Mouse (Mus musculus) intestine, embryonic 14.5 days (tissue): ENCODE measurements at regions not wholly inside any gene's neighbourhood (a gene's known extent, or its start where the extent isn't known, plus 50 kb on each side); places are given as distances from the start of the nearest gene placed in this dataset.

ENCODE experiments used
- ATAC-seq: fragments of 200-750 bp; cut with Nextera tagmentation; replicated peaks from 2 replicates; pipeline ENCODE4 v1.8.0; 2017; ENCODE audit warnings: low read depth, moderate number of reproducible peaks, moderate TSS enrichment, moderate library complexity; ENCODE audit not compliant: low FRiP score, low TSS enrichment
- DNase-seq: peaks from one replicate; pipeline ENCODE4 v3.0.0-alpha.2; 2018; ENCODE audit warnings: low spot score
- H3K27ac ChIP-seq: fragments of 300-500 bp; sonication (generic); 2 replicates; pipeline ENCODE4 v1.5.1; 2014; ENCODE audit warnings: low read depth, mild to moderate bottlenecking, control low read depth
- H3K27me3 ChIP-seq: fragments of 300-500 bp; sonication (generic); replicated peaks from 2 replicates; pipeline ENCODE4 v1.6.1; 2014; ENCODE audit warnings: low read length, control low read depth; ENCODE audit not compliant: control insufficient read depth, insufficient read depth
- H3K36me3 ChIP-seq: fragments of 300-500 bp; sonication (generic); 2 replicates; pipeline ENCODE4 v1.6.1; 2014; ENCODE audit warnings: low read length, control low read depth; ENCODE audit not compliant: control insufficient read depth, insufficient read depth
- H3K4me1 ChIP-seq: fragments of 300-500 bp; sonication (generic); replicated peaks from 2 replicates; pipeline ENCODE4 v1.6.1; 2014; ENCODE audit warnings: low read length, control low read depth, mixed read lengths; ENCODE audit not compliant: control insufficient read depth, insufficient read depth
- H3K4me2 ChIP-seq: fragments of 300-500 bp; sonication (generic); 2 replicates; pipeline ENCODE4 v1.6.1; 2014; ENCODE audit warnings: low read length
- H3K4me3 ChIP-seq: fragments of 300-500 bp; sonication (generic); 2 replicates; pipeline ENCODE4 v1.5.1; 2014; ENCODE audit warnings: low read depth, low read length, control low read depth, mixed read lengths
- H3K9ac ChIP-seq: fragments of 300-500 bp; sonication (generic); 2 replicates; pipeline ENCODE4 v1.6.1; 2014; ENCODE audit warnings: mild to moderate bottlenecking, low read length
- H3K9me3 ChIP-seq: fragments of 300-500 bp; sonication (generic); 2 replicates; pipeline ENCODE4 v1.6.1; 2016; ENCODE audit warnings: low read length, control low read depth; ENCODE audit not compliant: control insufficient read depth
- WGBS: fragments of 180-500 bp; shearing (Covaris S2); extraction: QIAGEN DNeasy Blood & Tissue Kit; methylation state at CpG from one replicate; pipeline ENCODE4 v1.1.7; 2014; 5-methylcytosine and 5-hydroxymethylcytosine counted together

DNA sequence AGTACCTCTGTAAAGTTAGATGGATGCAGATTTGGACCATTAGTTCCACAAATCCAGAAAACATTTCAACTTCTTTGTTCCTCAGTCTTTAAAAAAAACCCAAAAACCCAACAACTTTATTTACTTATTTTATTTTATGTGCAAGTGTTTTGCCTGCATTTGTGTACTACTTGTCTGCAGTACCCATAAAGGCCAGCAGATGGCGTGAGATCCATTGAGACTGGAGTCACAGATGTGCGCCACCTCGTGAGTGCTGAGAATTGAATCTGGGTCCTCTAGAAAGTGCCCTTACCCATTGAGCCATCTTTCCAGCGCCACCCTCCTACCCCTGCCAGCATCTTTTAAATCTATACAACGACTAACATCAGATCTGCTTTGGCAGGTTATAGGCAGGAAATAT is 53.0 kb downstream of the Gm12689 start:
- Histone ChIP-seq H3K9me3 (0 out of 2 replicates have a peak, but pooled peaks cover 4% of the 10 kb centered on the region), H3K36me3 (no peaks in the 10 kb centered on the region), H3K27ac (no peak overlapping the region), H3K4me1 (no peaks in the 10 kb centered on the region), H3K9ac (no peak overlapping the region), H3K4me2 (no peak overlapping the region), H3K4me3 (no peak overlapping the region), H3K27me3 (no peaks in the 10 kb centered on the region)
- DNase-seq (no peak), ATAC-seq (no peak)
- WGBS = 69% methylated on average over 5 of the region's 5 CpGs

- DNase-seq = no peak
- ATAC-seq = no peak
- H3K4me2 ChIP-seq = no peak overlapping the region
- H3K27me3 ChIP-seq = no peaks in the 10 kb centered on the region
- 0 out of 2 replicates have a peak, but pooled peaks cover 4% of the 10 kb centered on the region for H3K9me3 ChIP-seq
- no peaks in the 10 kb centered on the region for H3K4me1 ChIP-seq
- no peak overlapping the region for H3K27ac ChIP-seq
- no peak overlapping the region for H3K9ac ChIP-seq
- no peaks in the 10 kb centered on the region for H3K36me3 ChIP-seq
- 63% methylated on average over 8 of the region's 8 CpGs for WGBS
- H3K4me3 ChIP-seq = no peak overlapping the region
These were observed 57.5 kb downstream of the Gm12689 start for GRCm38 (mm10) chr4:99353122-99353774.

DNA sequence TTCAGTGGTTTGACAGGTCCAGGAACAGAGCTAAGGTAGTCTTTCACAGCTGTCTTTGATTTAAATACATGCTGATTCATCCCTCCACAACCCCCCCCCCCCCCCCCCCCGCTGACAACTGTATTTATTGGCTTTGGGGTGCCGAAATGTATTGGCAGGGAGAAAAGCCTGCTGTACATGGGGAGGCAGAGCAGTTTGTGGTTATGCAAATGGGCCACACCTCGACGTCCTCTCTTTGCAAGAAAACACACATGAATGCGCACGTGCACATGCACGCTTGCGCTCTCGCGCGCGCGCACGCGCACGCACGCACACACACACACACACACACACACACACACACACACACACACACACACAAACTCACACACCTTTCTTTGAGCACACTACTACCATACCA is 58.5 kb downstream of the Gm12689 start:
- Histone ChIP-seq H3K9ac (no peak overlapping the region), H3K27me3 (no peaks in the 10 kb centered on the region), H3K36me3 (no peaks in the 10 kb centered on the region), H3K27ac (no peak overlapping the region), H3K4me1 (no peaks in the 10 kb centered on the region), H3K9me3 (no peaks in the 10 kb centered on the region), H3K4me3 (no peak overlapping the region), H3K4me2 (peak overlapping the region; percentile 18; the same call in 1 of the 2 replicates)
- DNase-seq (no peak), ATAC-seq (no peak)
- 67% methylated on average over 15 of the region's 17 CpGs for WGBS

GRCm38 (mm10) chr4:99354835-99355234 is 59.1 kb downstream of the Gm12689 start:
- no peaks in the 10 kb centered on the region for H3K4me1 ChIP-seq
- H3K27me3 ChIP-seq = no peaks in the 10 kb centered on the region
- H3K36me3 ChIP-seq = no peaks in the 10 kb centered on the region
- H3K9ac ChIP-seq = no peak overlapping the region
- peak overlapping the region; percentile 18; the same call in 1 of the 2 replicates for H3K4me2 ChIP-seq
- no peak overlapping the region for H3K27ac ChIP-seq
- no peak for DNase-seq
- H3K9me3 ChIP-seq = 0 out of 2 replicates have a peak, but pooled peaks cover 2% of the 10 kb centered on the region
- ATAC-seq = no peak
- no peak overlapping the region for H3K4me3 ChIP-seq
- 57% methylated on average over 9 of the region's 9 CpGs for WGBS

- no peak for ATAC-seq
- Histone ChIP-seq H3K27me3 (no peaks in the 10 kb centered on the region), H3K27ac (no peak overlapping the region), H3K4me3 (no peak overlapping the region), H3K36me3 (no peaks in the 10 kb centered on the region), H3K4me2 (no peak overlapping the region), H3K9me3 (no peaks in the 10 kb centered on the region), H3K9ac (no peak overlapping the region), H3K4me1 (no peaks in the 10 kb centered on the region)
- 87% methylated on average over 9 of the region's 9 CpGs for WGBS
- no peak for DNase-seq
These were observed 72.3 kb downstream of the Gm12689 start for GRCm38 (mm10) chr4:99368036-99368435.

- no peaks in the 10 kb centered on the region for H3K27me3 ChIP-seq
- no peak overlapping the region for H3K4me3 ChIP-seq
- H3K4me2 ChIP-seq = no peak overlapping the region
- no peaks in the 10 kb centered on the region for H3K36me3 ChIP-seq
- WGBS = 77% methylated on average over 5 of the region's 5 CpGs
- ATAC-seq (no peak), DNase-seq (no peak)
- no peak overlapping the region for H3K27ac ChIP-seq
- no peaks in the 10 kb centered on the region for H3K9me3 ChIP-seq
- no peaks in the 10 kb centered on the region for H3K4me1 ChIP-seq
- no peak overlapping the region for H3K9ac ChIP-seq
These were observed 75.5 kb downstream of the Gm12689 start for GRCm38 (mm10) chr4:99371162-99371561.

DNA sequence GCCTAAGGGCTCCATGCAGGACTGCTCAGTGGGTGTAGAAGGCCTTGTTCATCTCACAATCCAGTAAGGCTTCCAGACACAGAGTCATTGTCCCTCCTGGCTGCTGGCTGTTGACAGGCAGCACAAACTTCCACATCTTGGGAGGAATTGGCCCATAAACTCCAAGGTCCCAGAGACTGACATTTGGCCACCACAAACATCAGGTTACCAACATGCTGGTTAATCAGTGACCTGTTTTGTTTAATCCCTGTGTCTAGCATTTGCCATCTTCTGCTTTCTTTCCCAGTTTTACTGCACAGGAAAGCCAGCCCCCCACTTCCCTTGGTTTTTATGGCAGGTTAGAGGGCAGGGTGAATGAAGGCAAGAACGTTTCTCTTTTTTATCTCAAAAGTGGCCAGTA is 80.5 kb downstream of the Gm12689 start:
- Histone ChIP-seq H3K9me3 (no peaks in the 10 kb centered on the region), H3K4me1 (no peaks in the 10 kb centered on the region), H3K36me3 (no peaks in the 10 kb centered on the region), H3K27ac (no peak overlapping the region), H3K4me3 (no peak overlapping the region), H3K9ac (no peak overlapping the region), H3K27me3 (no peaks in the 10 kb centered on the region), H3K4me2 (no peak overlapping the region)
- ATAC-seq (no peak), DNase-seq (no peak)
- 0% methylated on average over 1 of the region's 1 CpGs for WGBS

GRCm38 (mm10) chr4:99376911-99377310 is 81.2 kb downstream of the Gm12689 start:
- no peak overlapping the region for H3K4me2 ChIP-seq
- H3K27me3 ChIP-seq = no peaks in the 10 kb centered on the region
- no peak overlapping the region for H3K27ac ChIP-seq
- no peaks in the 10 kb centered on the region for H3K9me3 ChIP-seq
- no peaks in the 10 kb centered on the region for H3K36me3 ChIP-seq
- H3K9ac ChIP-seq = no peak overlapping the region
- no peak overlapping the region for H3K4me3 ChIP-seq
- WGBS = 41% methylated on average over 9 of the region's 9 CpGs
- DNase-seq (no peak), ATAC-seq (no peak)
- H3K4me1 ChIP-seq = no peaks in the 10 kb centered on the region

- Histone ChIP-seq H3K9me3 (no peaks in the 10 kb centered on the region), H3K36me3 (no peaks in the 10 kb centered on the region), H3K4me3 (no peak overlapping the region), H3K4me1 (no peaks in the 10 kb centered on the region), H3K27me3 (no peaks in the 10 kb centered on the region), H3K27ac (no peak overlapping the region), H3K9ac (no peak overlapping the region), H3K4me2 (no peak overlapping the region)
- WGBS = 82% methylated on average over 4 of the region's 4 CpGs
- DNase-seq = no peak
- no peak for ATAC-seq
These were observed 84.3 kb downstream of the Gm12689 start for GRCm38 (mm10) chr4:99379983-99380382.
